Mouse (Mus musculus) E14TG2a.4 (cell line): ENCODE measurements around the gene Opn3.
A peak's percentile ranks its signal among the peaks of the same experiment; 100 is the strongest.

ENCODE experiments used
- H3K27me3 ChIP-seq: 2 replicates; pipeline ENCODE4 v1.6.1; 2014; ENCODE audit warnings: low read length, control low read depth; ENCODE audit not compliant: insufficient read depth
- H3K36me3 ChIP-seq: 2 replicates; pipeline ENCODE4 v1.6.1; 2014; ENCODE audit warnings: low read length, control low read depth; ENCODE audit not compliant: insufficient read depth
- H3K4me1 ChIP-seq: replicated peaks from 2 replicates; pipeline ENCODE4 v1.6.1; 2014; ENCODE audit warnings: low read depth, low read length, control low read depth
- H3K4me3 ChIP-seq: replicated peaks from 2 replicates; pipeline ENCODE4 v1.5.1; 2014; ENCODE audit warnings: mild to moderate bottlenecking, low read length
- H3K9me3 ChIP-seq: 2 replicates; pipeline ENCODE4 v1.6.1; 2014; ENCODE audit warnings: low read length, control low read depth
- CTCF ChIP-seq: conservative IDR thresholded peaks from 2 replicates; pipeline ENCODE4 v1.5.1; 2014; ENCODE audit warnings: low read length
- NANOG ChIP-seq: IDR thresholded peaks from 2 replicates; pipeline ENCODE4 v1.6.1; 2014; ENCODE audit warnings: borderline replicate concordance, low read length, mixed read lengths
- POU5F1 ChIP-seq: IDR thresholded peaks from 2 replicates; pipeline ENCODE4 v1.6.1; 2014; ENCODE audit warnings: low read length, borderline replicate concordance

Opn3 gene

GRCm38 (mm10) chr1:175699375-175699774, 6.8 kb upstream of the Opn3 start:
- Histone ChIP-seq H3K4me1 (peaks cover 11% of the 10 kb centered on the region; the same call in 1 of the 2 replicates), H3K4me3 (no peak overlapping the region), H3K27me3 (no peaks in the 10 kb centered on the region), H3K9me3 (no peaks in the 10 kb centered on the region), H3K36me3 (no peaks in the 10 kb centered on the region)
- TF ChIP-seq POU5F1 (no peak), CTCF (no peak), NANOG (no peak)

GRCm38 (mm10) chr1:175698293-175698692, 5.7 kb upstream of the Opn3 start, which contains the start of gene Wdr64:
TSS of gene Wdr64 (plus strand) at chr1:175698593.
- Histone ChIP-seq H3K36me3 (no peaks in the 10 kb centered on the region), H3K27me3 (no peaks in the 10 kb centered on the region), H3K4me1 (peaks cover 14% of the 10 kb centered on the region; the same call in 1 of the 2 replicates), H3K9me3 (no peaks in the 10 kb centered on the region; the same call in 1 of the 2 replicates), H3K4me3 (no peak within 1 kb of the TSS)
- no peak for TF ChIP-seq NANOG
- no peak for TF ChIP-seq CTCF
- TF ChIP-seq POU5F1: no peak

- TF ChIP-seq CTCF: no peak
- no peak for TF ChIP-seq NANOG
- no peak for TF ChIP-seq POU5F1
- Histone ChIP-seq H3K27me3 (no peaks in the 10 kb centered on the region), H3K4me3 (no peak overlapping the region), H3K36me3 (peaks cover under 1% of the 10 kb centered on the region; the same call in 1 of the 2 replicates), H3K9me3 (no peaks in the 10 kb centered on the region; the same call in 1 of the 2 replicates), H3K4me1 (peaks cover 24% of the 10 kb centered on the region)
Measured at GRCm38 (mm10) chr1:175693429-175693960, 919 bp upstream of the Opn3 start.

GRCm38 (mm10) chr1:175692997-175693361, 403 bp upstream of the Opn3 start:
- no peak for TF ChIP-seq CTCF
- no peak for TF ChIP-seq NANOG
- no peak for TF ChIP-seq POU5F1
- Histone ChIP-seq H3K4me3 (peak overlapping the region; percentile 45; the same call in 1 of the 2 replicates), H3K9me3 (no peaks in the 10 kb centered on the region; the same call in 1 of the 2 replicates), H3K27me3 (no peaks in the 10 kb centered on the region), H3K4me1 (peaks cover 24% of the 10 kb centered on the region), H3K36me3 (peaks cover 5% of the 10 kb centered on the region)

- Histone ChIP-seq H3K4me1 (peaks cover 24% of the 10 kb centered on the region), H3K4me3 (peak overlapping the region; percentile 87), H3K36me3 (peaks cover 18% of the 10 kb centered on the region), H3K27me3 (no peaks in the 10 kb centered on the region), H3K9me3 (no peaks in the 10 kb centered on the region; the same call in 1 of the 2 replicates)
- TF ChIP-seq NANOG (no peak), POU5F1 (no peak), CTCF (no peak)
Measured at GRCm38 (mm10) chr1:175691686-175692245, 810 bp downstream of the Opn3 start.

- TF ChIP-seq POU5F1: no peak
- TF ChIP-seq NANOG: no peak
- no peak for TF ChIP-seq CTCF
- Histone ChIP-seq H3K36me3 (peaks cover under 1% of the 10 kb centered on the region), H3K9me3 (no peaks in the 10 kb centered on the region), H3K4me3 (no peak overlapping the region), H3K4me1 (no peaks in the 10 kb centered on the region), H3K27me3 (no peaks in the 10 kb centered on the region)
Measured at GRCm38 (mm10) chr1:175680995-175681394, 11.6 kb downstream of the Opn3 start.

GRCm38 (mm10) chr1:175677459-175677858, 15.1 kb downstream of the Opn3 start:
- Histone ChIP-seq H3K4me3 (no peak overlapping the region), H3K9me3 (no peaks in the 10 kb centered on the region), H3K4me1 (no peaks in the 10 kb centered on the region), H3K36me3 (no peaks in the 10 kb centered on the region), H3K27me3 (no peaks in the 10 kb centered on the region)
- TF ChIP-seq CTCF: no peak
- no peak for TF ChIP-seq POU5F1
- TF ChIP-seq NANOG: no peak

GRCm38 (mm10) chr1:175675116-175675515, 17.5 kb downstream of the Opn3 start:
- Histone ChIP-seq H3K4me3 (no peak overlapping the region), H3K9me3 (no peaks in the 10 kb centered on the region), H3K4me1 (peaks cover 5% of the 10 kb centered on the region), H3K27me3 (no peaks in the 10 kb centered on the region), H3K36me3 (no peaks in the 10 kb centered on the region)
- TF ChIP-seq NANOG (no peak), CTCF (no peak), POU5F1 (no peak)

- TF ChIP-seq POU5F1: no peak
- TF ChIP-seq NANOG: no peak
- TF ChIP-seq CTCF: no peak
- Histone ChIP-seq H3K4me3 (no peak overlapping the region), H3K4me1 (peaks cover 18% of the 10 kb centered on the region), H3K27me3 (no peaks in the 10 kb centered on the region), H3K9me3 (no peaks in the 10 kb centered on the region), H3K36me3 (no peaks in the 10 kb centered on the region)
Measured at GRCm38 (mm10) chr1:175673563-175674325, 18.8 kb downstream of the Opn3 start.
